Mouse (Mus musculus) lung, postnatal 36 days (tissue): ENCODE measurements at regions not wholly inside any gene's neighbourhood (a gene's known extent, or its start where the extent isn't known, plus 50 kb on each side); places are given as distances from the start of the nearest gene placed in this dataset.

ENCODE experiments used
- DNase-seq: peaks from one replicate; pipeline ENCODE4 v3.0.0; 2022; ENCODE audit warnings: mixed read lengths

DNA sequence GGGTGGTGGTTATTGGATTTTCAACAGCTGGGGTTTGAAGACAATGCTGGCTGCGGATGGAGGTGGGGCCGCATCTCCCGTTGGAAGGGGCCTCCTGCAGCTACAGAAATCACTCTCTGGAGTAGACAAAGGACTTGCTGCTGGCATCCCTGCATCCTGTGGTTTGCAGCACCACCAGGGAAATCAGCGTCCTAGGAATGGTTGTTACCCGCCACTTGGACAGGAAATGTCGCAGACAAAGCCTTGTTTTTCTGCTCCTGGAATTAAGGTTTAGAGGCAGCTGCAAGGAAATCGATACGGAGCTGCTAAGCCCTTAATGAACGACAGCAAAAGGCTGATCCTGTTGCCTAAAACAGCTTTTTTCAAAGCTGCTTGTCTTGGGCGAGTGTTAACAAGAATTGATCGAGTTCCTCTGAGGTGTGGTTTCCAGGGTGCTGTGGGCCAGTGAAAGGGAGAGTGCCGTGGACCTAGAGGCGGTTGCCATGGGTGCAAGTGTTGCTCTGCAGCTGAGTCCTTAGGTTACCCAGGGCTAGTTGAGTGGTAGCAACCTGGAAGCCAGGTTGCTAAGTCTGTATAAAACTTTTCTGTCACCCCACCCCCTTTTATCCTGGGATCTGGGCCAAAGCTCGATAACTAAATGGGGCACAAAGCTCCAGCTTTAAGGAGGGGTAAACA, 230.6 kb upstream of the Chd6 start:
- DNase-seq: peak; percentile 27

DNA sequence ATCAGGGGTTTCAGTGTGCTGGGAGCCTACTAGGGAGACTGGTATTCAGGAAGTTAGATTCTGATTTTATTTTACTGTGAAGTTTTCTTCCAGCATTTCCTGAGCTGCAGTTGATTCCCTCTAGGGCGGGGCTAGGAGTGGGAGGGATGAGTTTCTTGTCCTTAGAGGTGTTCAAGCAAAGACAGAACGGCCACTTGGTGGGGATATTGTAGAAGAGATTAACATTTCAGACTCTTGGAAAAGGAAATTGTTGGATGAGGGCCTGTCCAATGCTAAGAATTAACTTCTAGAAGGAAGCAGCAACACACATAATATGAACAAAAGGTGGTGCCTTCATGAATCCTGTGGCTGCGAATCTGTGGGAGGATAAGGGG, 230.1 kb upstream of the Chd6 start:
- peak; percentile 10 for DNase-seq

DNA sequence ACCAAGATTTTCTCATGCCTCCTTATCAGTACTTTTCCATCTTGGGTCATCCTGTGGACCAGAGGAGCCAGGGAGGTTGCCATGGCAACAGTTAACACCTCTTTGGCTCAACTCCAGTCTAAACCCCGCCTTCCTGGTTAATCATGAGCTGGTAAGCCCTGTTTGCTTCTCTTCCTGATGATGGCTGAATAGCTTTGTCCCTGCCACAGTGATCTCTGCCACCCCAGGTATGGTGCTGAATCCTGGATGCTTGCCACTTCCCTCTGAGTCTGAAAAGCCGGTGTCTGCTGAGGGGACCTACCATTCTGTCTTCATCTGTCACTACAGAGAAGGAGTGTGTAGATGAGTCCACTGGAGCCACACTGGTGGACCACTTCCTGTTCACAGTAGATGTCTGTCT, 223.8 kb upstream of the Chd6 start:
- peak; percentile 30 for DNase-seq

DNA sequence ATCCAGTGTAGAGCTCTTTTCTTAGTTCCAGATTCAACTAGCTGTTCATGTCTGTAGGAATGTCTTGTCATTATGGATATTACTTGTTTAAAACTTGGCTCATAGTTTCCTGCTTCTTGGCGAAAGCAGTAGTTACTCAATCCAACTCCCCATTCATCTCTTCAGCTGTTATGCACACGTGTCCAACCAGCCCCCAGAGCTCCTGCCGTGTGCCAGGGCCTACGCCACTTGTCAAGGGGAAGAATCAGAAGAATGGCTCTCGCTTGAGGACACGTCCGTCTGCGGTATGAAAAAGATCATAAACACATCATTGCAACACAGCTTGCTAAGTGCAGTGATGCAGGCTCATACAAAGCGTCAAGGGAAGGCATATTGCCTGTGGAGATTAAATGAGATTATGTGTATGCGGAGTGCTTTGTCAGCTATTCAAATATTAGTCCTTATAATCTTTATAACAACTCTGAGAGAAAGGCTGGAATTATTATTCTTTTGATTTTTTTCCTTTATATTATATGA, 223.0 kb upstream of the Chd6 start:
- peak; percentile 26 for DNase-seq

DNA sequence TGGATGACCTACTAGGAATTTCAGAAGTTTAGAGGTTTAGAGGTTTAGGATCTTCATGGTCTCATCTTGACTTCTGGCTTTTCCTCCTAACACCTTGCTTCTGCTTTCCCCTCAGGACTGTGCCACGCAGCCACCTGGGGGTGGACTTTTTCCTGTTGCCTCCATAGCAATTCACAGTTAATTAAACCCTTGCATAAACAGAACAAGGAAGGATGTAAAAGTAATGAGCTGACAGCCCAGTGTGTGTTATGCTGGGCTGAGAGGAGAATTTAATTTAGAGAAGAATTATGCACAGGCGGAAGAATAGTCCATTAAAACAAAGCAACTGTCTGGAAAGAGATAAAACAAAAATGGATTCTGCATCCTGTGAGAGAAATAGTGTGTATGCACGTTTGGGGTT, 193.9 kb upstream of the Chd6 start:
- DNase-seq: no peak

DNA sequence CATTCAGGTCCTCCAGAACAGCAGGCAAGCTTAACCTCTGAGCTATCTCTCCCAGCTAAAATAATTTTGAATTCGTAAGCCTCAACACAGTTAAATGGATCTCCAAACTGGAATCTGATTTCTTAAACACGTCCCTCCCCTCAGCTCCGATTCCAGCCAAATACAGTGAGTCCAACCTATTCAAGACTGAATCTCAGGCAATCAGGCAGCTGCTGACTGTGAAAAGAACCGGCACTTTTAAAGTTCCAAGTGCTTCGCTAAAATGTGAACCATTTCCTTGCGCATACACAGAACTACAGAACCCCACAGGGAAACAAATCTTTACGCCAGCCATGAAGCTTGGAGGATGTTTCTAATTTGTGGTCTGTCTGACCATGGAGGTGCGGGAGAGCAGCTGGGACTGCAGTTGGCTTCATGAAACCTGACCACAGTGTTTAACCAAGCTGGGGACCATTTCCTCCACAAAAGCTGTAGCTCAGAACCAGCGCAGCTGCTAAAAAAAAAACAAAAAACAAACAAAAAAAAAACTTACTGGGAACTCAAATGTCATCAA, 160.1 kb upstream of the Chd6 start:
- no peak for DNase-seq

DNA sequence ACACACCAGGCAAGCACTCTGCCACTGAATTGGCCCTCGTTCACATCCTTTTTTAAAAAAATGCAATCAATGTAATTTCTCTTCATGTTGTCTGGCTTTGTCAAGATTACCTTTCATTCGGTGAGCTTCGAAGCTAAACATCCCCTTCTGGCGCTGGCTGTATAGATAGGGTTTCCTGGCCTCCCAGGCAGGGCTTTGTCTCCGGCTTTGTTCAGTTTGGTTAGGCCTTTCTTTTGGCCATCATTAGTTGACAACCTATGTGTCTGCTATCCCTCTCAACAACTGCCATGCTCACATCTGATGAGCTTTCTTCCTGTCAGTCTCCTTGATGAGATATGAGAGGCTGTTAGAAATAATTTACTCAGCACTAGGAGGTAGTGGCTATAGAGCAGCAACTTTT, 157.6 kb upstream of the Chd6 start:
- DNase-seq: no peak

DNA sequence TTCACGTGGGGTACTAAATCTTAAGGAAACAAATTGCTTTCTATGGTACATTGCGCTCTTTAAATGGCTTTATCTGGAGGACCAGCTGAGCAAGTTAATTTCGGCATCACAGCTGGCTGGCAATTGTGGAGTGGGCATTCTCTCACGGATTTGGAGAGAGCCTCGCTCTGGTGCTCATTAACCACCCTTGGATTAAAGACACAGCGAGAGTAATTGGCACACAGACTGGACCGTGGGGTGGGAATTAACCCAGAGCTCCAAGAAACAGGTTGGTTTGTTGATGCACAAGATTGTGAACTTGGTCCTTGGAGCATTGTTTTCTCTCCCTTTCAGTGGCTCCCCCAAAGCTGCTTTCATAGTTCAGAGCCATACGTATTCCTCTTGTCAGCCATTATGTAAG, 156.3 kb upstream of the Chd6 start:
- no peak for DNase-seq

DNA sequence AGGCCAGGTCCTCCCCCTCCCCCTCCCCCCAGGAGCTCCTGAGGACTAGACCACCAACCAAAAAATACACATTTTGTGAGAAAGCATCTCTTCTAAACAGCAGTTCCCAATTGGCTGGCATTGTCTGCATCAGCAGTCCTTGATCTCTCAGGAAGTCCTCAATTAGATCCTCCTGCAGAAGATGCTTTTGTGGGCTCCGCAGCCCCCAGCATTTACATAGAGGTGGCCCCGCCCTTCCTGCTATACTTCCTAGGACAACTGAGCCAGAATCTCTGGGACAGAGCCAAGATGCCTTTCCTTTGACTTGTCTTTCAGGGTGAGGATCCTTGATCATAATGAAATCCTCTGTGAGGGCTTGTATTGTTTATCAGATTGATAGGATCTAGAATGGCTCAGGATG, 143.9 kb upstream of the Chd6 start:
- DNase-seq: no peak

DNA sequence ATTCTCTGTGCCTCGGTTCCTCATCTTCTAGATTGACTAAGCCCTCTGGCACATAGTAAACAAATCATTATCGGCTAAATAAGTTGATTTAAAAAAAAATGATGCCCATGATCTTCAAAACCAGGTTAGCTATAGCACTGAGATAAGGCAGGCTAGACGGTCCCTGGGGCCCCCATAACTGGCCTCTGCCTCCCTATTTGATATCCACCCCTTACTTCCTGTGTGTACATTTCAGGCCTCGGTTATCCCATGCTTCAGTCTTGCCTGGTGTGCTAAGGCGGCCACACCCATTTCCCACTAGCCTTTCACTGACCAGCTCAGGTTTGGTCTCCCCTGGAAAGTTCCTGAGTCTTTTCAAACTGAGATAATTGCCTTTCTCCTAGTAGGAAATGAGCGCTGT, 132.8 kb upstream of the Chd6 start:
- no peak for DNase-seq

DNA sequence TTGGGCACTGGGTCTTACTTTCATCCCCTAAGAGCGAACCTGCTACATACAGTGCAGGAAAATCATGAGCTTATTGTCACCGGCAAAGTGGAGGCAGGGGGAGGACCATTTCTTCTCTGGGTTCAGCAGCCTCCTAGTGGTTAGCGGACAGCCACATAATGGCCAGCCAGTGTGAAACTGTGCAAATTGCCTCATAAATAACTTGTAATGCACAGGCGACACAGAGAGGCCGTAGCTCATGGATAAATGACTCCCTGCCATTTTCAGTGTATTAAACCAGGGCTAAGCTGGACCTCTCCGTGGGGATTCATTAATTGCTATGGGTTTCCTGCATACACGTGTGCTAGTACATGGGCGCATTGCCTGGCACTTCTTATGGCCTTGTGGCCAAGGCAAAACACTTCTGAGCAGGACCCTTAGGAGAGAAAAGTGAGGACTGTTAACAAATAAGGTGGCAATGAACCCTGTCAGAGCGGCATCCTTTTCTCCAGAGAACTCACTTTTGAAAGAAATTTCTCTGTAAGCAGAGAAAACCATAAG, 128.5 kb upstream of the Chd6 start:
- no peak for DNase-seq

DNA sequence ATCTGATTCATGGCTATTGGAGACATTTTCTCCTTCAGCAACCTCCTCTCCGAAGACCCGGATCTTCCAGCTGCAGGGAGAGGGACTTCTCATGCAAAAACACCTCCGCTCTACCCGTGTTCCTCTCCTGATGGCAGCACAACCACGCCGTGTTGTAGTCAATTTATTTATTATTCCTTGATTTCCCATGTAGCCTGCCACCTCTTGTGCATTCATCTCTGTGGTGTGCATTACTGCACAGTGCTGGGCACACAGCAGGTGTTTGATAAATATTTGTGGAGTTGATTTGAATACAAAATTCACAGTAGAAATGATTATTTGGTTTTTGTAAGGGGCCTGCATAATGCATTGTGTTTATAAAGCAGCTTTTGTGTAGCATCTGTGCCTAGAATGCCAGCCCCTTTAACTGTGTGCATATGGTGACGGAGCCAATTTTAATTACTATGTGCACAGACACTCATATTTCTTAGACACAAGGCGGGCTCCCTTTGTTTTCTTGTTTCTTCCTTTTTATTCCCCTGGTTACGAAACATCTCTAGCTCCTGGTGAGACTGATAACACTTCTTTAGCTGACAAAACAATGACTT, 124.4 kb upstream of the Chd6 start:
- DNase-seq: no peak

DNA sequence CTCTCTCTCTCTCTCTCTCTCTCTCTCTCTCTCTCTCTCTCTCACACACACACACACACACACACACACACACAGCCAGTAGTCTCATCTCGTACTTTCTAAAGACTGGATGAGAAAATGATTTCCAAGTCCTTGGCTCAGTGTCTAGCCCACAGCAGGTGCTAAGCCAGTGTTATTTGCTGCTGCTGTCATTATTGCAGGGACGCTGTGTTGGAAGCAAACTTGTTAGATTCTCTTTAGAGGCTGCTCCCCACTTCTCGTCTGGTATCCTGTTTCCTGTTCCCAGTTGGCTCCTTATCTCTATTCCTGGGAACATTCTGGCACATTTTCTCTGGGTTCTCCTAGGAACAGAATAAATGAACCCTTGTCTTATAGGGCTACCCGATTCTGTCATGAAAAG, 122.5 kb upstream of the Chd6 start:
- no peak for DNase-seq

DNA sequence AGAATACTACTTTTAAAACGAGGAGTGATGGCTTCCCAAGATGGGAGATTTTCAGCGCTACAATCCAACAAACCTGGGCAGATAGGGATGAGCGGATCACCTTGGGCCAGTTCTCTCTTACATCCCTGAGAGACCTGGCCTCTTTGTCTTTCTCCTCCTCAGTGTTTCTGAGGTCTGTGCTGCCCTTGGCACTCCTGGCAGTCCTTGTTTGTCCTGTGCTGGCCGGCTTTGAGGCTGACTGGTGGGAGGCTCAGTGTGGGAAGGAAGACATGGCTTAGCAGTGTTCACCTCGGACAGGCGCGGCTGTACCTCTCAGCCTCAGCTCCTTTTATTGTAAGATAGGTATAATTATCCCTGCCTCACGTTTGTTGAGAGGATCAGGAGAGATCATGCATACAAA, 106.9 kb upstream of the Chd6 start:
- DNase-seq: no peak

DNA sequence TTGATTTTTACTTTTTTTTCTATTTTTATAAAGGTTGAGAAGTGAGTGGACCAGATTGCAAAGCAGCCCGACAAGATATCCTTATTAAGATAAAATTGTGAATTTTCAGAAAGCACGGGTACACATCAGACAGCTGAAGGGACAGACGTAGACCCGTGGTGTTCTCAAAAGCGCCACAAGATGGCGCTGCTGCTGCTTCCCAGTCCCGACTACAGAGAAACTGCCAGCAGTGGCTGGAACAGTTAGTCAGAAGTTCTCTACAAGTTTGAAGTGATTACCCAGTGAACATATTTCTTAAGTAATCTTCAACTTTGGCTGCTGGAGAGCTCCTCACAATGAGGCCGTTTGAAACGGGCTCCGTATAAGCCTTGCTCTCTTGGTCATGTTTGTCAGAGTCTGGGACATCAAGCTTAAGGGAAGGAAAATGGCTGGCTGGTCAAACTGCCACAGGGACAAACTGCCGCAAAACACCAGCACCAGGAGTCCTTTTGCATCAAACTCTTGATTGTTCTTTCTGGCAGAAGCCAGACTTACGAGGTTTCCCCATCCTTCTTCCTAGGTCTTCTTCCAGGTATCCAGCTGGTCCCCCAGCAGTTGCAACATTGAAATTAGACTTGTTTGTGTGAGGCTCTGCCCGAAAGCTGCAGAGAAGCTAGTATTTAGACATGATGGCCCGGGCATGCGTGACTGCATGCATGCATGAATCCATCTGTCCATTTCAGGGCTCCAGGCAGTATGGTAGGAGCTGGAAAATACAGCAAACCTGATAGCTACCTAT, 106.0 kb upstream of the Chd6 start:
- DNase-seq: peak; percentile 84

DNA sequence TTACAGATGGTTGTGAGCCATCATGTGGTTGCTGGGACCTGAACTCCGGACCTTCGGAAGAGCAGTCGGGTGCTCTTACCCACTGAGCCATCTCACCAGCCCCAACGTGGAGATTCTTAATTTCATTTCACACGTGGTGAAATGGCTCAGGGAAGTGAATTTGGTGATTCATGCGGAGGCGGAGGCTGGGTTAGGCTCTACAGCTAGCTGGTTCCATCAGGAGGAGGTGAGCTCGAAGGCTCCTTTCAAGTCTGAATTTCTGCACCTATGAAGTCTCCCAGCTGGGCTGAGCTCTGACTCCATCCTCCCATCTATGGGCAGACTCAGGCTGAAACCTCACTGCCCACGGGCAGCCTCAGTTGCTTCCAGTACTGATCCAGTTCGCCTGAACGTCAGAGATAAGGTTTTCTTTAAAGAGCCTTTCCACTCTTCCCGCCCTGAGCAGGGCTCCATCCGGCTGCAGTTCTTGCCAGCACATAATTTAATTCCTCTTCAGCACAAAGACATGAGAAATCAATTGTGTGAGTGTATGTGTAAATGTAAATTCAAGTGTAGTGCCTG, 103.5 kb upstream of the Chd6 start:
- no peak for DNase-seq

DNA sequence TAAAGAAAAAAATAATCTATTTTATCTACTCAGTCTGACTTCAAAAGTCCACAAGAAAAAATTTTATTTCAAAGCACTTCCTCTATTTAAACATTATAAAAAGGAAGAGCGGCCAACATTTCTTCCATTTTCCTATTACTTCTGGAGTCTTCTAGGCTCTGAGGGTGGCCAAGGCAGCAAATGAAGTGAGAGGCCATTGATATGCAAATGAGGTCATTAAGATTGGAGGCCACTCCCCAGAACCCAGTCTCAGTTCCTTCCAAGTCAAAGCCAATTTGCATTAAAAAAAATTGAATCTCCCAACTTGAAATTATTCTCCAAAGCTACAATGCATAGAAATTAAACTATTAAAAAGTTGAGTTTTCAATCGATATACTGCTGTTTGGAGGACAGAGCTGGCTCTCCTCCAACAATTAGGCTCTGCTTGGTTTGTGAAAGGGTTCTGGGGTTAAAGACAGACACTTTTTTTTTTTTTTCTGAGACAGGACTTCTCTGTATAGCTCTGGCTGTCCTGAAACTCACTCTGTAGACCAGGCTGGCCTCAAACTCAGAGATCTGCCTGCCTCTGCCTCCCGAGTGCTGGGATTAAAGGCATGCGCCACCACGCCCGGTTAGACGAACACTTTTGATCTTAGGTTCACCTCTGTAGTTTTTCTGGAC, 88.0 kb upstream of the Chd6 start:
- DNase-seq: no peak

DNA sequence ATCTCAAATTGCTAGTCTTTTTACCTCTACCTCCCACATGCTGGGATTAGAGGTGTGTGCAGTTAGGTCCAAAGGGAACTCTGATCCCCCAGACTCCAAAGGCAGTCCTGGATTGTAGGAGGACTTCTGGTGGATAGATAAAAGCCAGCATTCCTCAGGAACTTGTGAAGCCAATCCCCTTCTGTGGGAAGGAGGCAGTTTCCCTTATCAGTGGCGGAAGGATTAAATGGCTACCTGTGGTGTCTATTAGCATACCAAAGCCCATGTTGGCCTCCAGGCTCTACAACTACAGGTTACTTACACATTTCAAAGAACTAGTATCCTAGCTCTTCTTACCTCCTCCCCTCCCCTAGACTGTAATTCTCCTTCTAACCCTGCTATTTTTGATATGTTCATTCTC, 78.6 kb upstream of the Chd6 start:
- no peak for DNase-seq

DNA sequence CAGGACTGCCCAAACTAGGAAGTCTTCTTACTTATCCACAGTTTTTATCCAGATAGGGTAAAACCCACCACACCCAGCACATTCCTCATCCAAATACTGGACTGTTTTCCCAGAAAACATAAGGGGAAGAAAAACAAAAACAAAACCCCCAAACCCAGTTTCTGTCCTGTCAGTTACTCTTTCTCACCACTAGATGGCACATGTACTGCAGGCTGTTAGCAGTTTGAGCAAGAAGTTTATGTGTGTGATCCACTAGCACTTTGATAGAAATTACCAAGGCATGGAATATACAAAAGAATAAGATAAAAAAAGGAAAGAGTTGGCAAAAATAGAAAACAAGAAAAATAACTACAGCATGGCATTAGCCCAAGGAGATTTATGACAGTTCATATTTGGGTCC, 76.2 kb upstream of the Chd6 start:
- peak; percentile 1 for DNase-seq

DNA sequence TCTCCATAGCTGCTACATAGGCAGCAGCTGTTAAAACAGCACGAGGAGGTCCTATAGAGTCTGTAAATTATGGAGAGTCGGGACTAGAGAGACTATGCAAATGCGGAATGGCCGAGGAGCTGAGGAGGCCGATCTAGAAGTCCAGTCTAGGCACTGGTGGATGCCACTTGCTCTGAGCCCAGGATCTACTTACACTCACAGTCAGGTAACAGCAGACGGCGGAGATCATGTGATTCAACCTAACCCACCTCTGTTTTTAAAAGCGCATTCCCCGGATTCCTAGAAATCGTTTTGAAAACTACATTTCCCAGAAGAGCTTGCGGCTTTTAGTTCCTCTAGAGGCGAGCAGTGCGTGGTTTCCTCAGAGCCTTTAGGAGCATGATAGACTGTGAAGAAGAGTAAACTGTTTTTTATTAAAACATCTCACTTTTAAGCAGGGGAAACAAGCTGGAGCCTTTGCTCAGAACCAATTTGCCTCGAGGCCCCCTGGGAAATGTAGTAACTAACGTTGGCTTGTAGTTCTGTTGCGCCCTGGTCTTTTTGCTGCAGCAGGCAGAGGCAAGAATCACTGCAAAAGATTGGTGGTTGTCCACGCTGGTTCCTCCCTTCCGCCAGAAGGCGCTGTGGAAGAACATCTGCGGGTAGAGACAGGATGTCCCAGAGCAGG, 68.6 kb upstream of the Chd6 start:
- peak; percentile 84 for DNase-seq

DNA sequence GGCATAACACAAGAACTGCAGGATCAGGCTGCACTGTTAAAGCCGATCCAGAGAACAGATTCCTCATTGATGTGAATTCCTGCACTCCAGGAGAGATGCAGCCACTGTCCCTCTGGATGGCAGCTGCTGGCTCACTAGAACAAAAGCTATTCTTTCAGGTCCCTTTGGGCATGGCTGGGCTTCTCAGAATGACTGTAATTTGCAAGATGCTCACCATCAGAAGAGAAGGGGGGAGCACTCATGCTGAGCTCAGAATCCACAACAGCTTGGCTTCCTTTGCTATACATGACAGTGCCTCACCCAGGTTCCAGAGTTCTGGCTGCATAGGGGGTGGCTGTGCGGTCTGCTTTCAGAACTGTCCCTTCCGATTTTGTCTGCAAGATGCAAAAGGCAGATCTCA, 57.8 kb upstream of the Chd6 start:
- no peak for DNase-seq

DNA sequence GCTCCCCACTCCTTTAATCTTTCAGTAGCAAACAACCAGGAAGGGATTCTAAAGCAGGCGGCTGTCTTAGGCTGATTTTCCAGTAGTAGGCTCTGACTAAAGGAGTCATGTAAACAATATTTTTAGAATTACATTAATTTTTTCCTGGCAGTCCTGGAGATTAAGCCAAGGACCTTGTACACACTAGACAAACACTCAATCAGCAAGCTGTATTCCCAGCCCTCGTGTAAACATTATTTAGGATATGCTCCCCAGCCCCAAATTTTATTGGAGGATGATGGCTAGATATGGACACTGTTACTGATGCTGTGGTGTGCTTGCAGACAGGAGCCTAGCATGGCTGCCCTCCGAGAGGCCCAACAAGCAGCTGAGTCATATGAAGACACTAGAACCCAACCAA, 56.6 kb upstream of the Chd6 start:
- no peak for DNase-seq
